Mouse (Mus musculus): ENCODE data around the gene Fgf2.

The Fgf2 gene

DNA sequence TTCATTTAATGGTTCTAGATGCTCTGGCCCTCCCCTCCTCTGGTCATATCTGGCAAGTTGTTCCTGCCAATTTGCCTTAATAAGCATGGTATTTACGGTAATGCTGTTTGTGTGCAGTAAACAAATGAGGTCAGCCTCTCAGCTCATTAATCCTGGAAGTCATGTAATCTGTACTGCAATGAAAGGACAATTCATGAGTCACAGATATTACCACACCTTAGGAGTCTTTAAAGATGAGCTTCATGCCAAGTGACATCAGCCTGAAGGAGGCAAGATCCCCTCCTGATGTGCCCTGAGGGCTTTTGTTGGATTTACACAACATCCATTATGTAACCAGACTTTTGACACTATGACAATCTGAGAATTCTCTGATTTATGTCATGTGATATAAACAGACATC is 6.6 kb downstream of the Fgf2 start:
- DNase-seq (ENCODE audit: low spot score in 2 of 2), result no peak

DNA sequence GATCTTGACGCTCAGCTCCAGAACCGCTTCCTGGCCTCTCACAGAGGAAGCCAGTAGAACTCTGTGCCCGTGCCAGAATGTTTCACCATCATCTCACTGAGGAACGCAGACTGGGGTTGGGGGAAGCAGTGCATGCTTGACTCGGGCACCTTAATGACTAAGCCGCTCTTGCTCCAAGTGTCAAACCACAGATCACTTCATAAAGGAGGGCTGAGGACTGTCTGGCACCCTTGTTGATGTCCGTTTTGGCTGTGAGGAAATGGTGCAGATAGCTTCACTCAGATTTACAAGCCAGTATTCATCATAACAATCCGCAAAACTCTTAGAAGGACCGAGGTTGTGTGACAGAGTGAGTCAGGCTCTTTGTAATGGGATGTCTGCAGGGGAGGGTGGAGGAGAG is 12.6 kb downstream of the Fgf2 start:
- DNase-seq (ENCODE audit: low spot score in 2 of 2), result no peak

DNA sequence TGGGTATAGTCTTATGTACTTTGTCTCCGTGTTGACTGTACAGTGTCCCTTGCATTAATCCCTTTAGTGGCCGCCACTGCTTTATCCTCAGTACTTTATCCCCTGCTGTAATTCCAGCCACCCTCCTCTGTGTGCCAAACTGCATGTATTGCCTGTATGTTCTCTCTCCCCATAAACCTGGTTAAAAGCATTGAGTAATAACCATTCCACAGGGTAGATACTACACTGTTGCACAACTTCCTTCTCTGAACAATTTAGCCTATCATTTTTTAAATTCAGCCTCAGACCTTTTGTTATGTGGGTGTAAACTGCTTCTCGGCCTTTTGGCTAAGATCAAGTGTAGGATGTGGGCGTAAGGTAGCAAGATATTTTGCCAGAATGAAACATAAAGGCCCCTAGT is 17.0 kb downstream of the Fgf2 start:
- no peak for DNase-seq (ENCODE audit: low spot score in 2 of 2)

DNA sequence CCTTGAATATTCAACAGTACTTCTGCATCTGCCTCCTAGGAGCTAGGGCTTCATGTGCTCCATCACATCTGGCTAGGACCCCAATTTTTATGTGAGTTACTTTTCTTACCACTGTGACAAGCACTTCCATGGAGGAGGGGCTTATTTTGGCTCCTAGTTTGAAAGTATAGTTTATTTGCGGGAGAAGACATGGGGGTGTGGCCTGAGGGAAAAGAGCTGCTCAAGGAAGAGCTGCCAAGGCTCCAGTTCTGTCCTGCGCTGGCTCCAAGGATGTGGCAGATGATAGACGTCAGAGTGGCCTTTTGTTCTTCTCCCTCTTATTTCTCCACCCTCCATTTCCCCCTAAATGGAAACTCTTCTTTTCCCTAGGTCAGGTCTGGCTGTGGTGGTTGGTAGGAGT is 17.8 kb downstream of the Fgf2 start:
- no peak for DNase-seq (ENCODE audit: low spot score in 2 of 2)

DNA sequence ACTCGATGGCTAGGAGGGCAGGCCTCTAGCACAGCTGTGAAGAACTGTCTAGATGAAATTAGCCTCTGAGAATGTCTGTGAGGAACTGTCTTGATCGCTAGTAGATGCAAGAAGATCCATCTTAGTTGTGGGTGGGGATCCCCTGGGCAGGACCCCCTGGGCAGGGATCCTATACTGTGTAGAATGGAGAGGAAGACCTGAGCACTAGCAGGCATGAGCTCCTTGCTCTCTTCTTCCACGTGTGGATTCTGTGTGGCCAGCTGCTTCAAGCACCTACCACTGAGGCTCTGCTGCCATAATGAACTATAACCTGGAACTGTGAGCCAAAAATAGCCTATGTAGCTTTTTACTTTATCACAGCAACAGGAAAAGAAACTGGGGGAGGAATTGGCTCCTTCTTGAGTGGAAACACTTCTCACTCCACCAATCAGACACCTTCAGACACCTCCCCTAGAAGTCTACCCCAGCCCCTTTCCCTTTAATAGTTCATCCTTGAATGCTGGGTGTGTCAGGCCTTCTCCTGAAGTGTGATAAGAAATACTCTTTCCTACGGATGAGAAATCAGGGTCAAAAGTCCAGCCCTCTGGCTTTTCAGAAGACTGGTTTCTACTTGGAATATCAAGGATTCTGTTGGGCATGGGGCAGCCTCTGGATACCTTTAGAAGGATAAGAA is 18.4 kb downstream of the Fgf2 start:
- no peak for DNase-seq (ENCODE audit: low spot score in 2 of 2)

- no peak for DNase-seq (ENCODE audit: low spot score in 2 of 2)
These were observed 22.3 kb downstream of the Fgf2 start for GRCm38 (mm10) chr3:37370407-37370806.

- DNase-seq (ENCODE audit: low spot score in 2 of 2), result no peak
These were observed 25.6 kb downstream of the Fgf2 start for GRCm38 (mm10) chr3:37373712-37374111.

GRCm38 (mm10) chr3:37377926-37378325 is 29.8 kb downstream of the Fgf2 start:
- no peak for DNase-seq (ENCODE audit: low spot score in 2 of 2)

DNA sequence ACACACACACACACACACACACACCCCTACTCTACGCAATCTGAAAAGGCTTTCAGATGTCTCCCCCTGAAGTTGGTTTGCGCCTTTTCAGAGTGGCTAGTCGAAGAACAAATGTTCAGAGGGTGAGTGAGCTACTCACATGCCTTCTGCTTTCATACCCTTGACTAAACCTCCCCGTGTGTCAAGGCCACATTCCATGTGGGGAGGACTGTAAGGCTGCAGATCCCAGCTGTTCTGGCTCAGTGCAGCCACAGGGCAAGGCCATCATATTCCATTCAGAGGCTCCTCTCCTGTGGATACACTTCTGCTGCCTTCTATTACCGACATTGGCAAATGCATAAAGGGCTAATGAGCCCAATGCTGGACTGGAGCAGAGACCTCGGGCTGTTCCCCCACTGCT is 30.3 kb downstream of the Fgf2 start:
- no peak for DNase-seq (ENCODE audit: low spot score in 2 of 2)

DNA sequence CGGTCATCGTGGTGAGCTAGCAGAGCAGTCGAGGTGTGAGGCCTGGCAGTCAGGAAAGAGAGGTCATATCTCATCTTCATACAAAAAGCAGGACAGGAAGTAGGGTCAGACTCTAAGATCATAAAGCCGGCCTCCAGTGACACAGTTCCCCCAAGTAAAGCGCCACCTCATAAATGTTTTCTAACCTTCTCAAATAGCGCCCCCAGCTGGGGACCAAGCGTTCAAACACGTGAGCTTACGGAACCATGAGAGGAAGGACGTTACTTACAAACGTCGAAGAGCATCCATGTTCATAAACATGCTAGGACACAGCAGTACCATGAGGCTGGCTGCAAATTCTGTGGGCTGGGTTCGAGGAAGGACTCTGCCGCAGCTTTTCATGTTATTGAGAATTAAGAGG is 31.1 kb downstream of the Fgf2 start:
- no peak for DNase-seq (ENCODE audit: low spot score in 2 of 2)

DNA sequence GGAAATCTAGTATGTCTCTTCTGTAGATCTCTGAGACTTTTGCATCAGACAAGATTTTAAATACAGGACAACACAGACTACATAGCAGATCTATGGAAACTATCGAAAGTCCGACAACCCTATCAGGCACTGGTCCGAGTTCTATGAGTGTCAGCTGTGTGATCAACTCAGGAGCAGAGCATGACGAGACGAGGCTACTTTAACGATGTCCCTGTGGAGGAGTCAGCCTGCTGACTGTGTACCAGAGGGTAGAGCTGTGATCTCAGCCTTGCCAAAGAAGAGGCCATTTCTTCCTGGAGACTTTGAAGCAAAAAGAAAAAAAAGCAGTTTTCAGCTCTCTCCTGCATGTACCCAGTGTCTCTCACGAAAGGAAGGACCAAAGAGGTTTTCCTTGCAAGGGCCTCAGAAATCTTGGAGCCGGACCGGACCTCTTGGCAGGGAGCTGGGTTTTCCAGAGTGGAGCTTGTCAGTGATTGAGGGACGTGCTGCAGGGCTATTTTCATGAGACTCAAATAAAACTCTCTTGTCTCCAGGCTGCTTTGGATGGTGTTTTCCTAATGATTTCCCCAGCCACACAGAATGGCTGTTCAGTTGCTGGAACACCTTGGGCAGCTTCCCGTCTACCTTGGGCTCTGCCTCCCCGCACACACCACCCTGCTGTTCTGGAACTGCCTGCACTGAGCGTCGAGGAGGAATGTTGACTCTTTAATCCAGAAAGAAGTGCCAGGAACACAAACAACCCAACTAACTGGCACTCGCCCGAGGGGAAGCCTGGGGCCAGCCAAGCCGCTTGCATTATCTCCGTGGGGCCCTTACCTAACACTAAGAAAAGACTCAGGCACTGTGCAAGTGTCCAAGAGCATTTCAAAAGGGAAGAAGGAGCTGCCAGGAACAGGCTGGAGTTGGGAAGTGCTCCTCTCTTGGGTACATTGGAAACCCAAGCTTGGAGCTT is 32.1 kb downstream of the Fgf2 start:
- no peak for DNase-seq (ENCODE audit: low spot score in 2 of 2)

DNA sequence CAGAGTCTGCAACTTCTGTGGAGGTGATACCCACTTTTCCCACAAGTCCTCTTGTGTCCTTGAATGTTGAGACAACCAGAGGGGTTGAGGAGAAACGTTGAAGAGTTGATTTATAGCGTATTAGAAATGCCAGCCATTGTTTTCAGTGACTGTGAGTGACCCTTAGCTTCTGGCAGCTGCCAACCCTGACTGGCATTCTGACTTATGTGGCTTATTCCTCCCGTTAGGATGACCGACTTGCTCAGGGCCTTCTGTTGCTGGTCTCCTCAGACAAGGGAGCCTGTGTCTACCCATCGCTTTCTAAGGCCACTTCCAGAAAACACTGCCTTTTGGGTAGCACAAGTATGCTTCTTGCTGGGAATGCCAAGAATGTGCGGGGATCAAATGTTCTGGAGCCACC is 33.3 kb downstream of the Fgf2 start:
- no peak for DNase-seq (ENCODE audit: low spot score in 2 of 2)

DNA sequence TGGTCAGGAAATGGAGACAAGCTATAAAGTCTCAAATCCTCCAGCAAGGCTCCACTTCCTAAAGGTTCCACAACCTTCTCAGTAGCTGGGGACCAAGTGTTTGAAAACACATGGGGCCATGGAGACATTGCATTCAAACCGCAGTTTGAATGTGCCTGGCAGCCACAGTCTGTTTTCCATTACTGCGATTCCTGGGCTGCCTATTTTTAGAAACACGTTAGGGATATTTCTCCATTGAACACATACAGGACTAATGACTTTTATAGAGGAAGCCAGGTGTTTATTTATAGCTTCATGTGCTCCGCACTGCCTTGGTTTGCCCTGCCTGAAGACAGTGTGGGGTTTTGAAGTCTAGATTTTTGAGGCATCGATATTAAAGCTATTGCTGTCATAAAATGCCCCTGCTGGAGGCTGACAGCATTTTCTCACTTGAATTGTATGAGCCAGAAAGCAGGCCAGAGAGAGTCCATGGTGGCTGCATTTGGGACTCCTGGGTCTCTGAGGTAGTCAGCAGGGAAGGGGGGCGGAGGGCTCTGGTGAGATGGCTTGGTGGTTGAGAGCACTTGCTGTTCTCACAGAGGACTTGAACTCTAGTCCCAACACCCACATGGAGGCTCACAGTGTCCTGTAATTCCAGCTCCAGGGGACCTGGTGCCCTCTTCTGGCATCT is 35.1 kb downstream of the Fgf2 start:
- no peak for DNase-seq (ENCODE audit: low spot score in 2 of 2)

DNA sequence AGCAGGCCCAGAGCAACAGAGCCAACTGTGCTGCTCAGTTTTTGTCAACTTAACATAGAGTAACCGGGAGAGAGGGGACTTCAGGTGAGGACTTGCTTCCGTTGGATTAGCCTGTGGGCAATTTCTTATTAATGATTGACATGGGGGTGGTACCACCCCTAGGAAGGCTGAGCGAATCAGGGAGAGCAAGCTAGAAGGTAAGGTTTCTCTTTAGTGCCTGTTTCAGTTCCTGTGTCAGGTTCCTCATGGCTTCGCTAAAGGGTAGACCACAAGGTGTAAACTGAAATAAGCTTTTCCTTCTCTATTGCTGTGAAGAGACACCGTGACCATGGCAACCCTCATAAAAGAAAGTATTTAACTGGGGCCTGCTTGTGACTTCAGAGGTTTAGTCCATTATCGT is 39.2 kb downstream of the Fgf2 start:
- no peak for DNase-seq (ENCODE audit: low spot score in 2 of 2)

DNA sequence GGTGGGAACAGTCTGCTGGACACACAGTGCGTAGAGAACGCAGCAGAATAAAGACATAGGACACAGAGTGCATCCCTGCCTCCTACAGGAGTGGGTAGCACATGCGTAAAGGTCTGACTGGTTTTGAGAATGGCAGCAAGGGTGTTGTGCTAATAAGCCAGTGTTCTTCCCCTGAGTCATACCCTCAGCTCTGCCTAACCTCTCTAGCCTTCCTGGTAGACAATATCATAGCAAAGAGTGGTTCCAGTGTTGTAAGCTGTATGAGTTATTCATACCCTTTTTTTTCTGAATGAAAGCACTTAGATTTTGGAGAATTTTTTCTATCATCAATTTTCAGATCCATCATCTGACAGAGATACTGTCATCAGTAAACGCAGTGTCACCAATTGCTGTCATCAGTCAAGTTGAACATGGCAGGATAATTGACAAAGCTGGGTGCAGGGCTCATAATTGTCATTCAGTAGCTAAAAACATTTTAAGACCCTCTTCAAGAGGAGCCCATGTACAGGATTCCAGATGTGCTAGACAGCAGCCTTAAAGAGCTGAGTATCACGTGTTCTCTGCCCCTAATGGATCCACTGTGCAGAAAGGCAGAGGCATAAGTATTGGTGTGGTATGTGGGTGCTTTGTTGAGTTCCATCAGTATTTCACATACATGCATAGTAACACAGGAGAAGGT is 48.9 kb downstream of the Fgf2 start:
- DNase-seq (ENCODE audit: low spot score in 2 of 2), result no peak

GRCm38 (mm10) chr3:37397646-37398045 is 49.5 kb downstream of the Fgf2 start:
- DNase-seq (ENCODE audit: low spot score in 2 of 2), result no peak

DNA sequence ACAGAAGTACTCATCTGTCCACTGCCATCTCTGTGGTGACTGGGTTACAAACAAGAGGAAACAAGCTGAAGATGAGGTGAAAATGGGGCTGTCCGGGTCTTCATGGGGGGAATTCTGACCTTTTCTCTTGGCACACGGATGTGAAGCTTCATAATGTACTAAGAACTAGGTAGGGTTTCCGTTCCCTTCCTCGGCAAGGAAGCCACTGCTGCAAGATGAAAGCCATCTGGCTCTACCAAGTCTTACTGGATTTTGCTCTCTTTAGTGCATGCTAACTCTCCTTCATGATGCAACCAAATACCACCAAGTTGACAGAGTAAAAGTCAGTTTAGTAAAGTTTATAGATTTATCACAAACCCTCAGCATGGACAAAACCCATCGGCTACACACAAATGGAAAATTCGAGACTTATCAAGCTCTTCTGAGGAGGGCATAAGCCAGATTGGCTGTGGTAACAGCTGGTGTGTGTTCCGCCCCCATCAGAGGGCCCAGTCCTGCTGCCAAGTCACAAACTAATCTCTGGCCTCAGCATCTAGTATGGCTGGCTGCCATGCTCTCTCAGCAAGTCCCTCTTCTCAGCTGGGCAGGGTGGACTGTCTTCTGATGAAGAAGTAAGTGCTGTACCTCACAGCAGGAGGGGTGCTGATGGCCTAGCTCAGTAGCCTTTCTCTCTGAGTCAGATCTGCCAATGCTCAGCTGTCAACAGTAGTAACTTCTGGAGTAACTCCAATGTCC is 50.7 kb downstream of the Fgf2 start:
- peak in 1 of 2 experiments; percentile 7 for DNase-seq (ENCODE audit: low spot score in 2 of 2)

DNA sequence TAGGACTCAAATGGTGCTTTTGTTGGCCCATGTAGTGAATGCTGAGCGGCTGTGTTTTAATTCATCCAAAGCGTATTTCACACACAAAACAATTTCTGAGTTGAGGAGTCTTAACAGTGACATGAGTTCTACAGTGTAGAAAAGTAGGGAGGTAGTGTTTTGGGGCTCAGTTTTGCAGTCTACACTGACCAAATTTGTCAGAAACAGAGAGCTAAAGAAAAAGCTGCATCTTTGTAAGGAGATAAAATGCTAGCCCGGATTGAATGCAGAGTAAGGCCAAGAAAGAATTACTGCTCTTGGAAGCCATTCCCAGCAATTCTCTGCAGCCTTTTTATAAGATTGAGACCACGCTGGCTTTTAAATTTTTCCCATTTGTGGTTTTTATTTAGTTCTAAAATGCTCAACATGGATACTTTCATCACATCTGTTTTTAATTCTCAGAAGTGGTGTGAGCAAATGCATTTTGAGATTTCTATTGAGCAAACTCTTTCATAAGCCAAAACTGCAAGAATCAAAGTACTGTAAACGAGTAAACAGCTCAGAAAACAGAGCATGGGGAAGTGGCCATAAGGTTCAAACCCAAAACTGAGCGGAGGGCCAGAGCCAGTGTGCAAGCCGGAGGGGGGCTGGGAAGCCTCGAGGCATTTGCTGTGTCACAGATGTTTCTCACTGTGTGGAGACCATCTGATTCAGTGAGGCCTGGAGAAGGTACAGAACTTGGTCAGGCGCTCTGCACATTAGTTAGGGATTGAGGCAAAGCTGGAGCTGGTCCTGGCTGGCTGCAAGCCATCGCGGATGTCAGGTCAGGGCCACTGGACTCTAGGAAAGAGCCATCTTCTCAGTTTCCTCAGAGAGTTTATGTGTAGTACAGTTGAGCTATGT is 53.8 kb downstream of the Fgf2 start:
- DNase-seq (ENCODE audit: low spot score in 2 of 2), result no peak

- DNase-seq (ENCODE audit: low spot score in 2 of 2), result no peak
These were observed 59.5 kb downstream of the Fgf2 start for GRCm38 (mm10) chr3:37407598-37407997.

DNA sequence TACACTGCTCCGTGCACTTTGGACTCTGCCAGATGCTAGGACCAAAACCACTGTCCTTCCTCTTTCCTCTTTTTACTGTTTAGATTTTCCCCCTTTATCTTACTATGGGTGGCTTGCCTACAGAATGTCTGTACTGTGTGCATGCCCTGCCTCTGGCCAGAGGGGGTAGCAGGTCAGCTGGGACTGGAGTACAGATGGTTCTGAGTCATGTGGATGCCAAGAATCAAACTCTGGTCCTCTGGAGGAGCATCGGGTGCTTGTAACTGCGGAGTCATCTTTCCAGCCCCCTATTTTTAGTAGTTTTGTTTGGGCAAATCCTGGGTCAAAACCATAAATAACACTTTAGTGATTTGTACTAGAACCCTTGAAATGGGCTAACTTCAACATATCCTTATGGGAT is 65.3 kb downstream of the Fgf2 start:
- no peak for DNase-seq (ENCODE audit: low spot score in 2 of 2)
